Mouse (Mus musculus): ENCODE results near the gene Slc6a12. TPM values are rescaled to one million over a fixed set of nuclear protein-coding genes. Genes with fewer than 3 reads are reported as not detected.
A peak's percentile ranks its signal among the peaks of the same experiment; 100 is the strongest.

Slc6a12 gene
- total and polyA plus RNA-seq, 2 experiments, result 86.8 to 172 TPM

GRCm38 (mm10) chr6:121325740-121326139 is 17.1 kb upstream of the Slc6a12 start:
- no peak overlapping the region for H3K27ac ChIP-seq (replicated peaks; ENCODE audit: insufficient read depth, low read depth, low read length)
- H3K4me3 ChIP-seq (ENCODE audit: insufficient read depth, low read depth, low read length), result no peak overlapping the region
- 90% methylated on average over 9 of the region's 9 CpGs for WGBS
- H3K4me1 ChIP-seq (ENCODE audit: control insufficient read depth, insufficient read depth, low read length), result peaks cover 17% of the 10 kb centered on the region
- no peaks in the 10 kb centered on the region for H3K79me2 ChIP-seq (ENCODE audit: control insufficient read depth, insufficient read depth, low read length)
- H3K36me3 ChIP-seq (ENCODE audit: control insufficient read depth, insufficient read depth, low read length), result peaks cover 57% of the 10 kb centered on the region
- no peak for DNase-seq (ENCODE audit: extremely low read depth, low read depth, low spot score)
- no peak for TF ChIP-seq POLR2A (IDR thresholded peaks at IDR 0.05; ENCODE audit: extremely low read depth, insufficient read depth, low read length)
- TF ChIP-seq CTCF (IDR thresholded peaks at IDR 0.05; ENCODE audit: low read depth, low read length), result no peak
- no peak overlapping the region for H3K9ac ChIP-seq (ENCODE audit: low read depth, low read length)
- no peaks in the 10 kb centered on the region for H3K27me3 ChIP-seq (ENCODE audit: control insufficient read depth, insufficient read depth, low read length)

- TF ChIP-seq CTCF (IDR thresholded peaks at IDR 0.05; ENCODE audit: low read depth, low read length), result no peak
- no peak for TF ChIP-seq POLR2A (IDR thresholded peaks at IDR 0.05; ENCODE audit: extremely low read depth, insufficient read depth, low read length)
- peaks cover 54% of the 10 kb centered on the region for H3K36me3 ChIP-seq (ENCODE audit: control insufficient read depth, insufficient read depth, low read length)
- H3K4me1 ChIP-seq (ENCODE audit: control insufficient read depth, insufficient read depth, low read length), result peaks cover 17% of the 10 kb centered on the region
- no peak for DNase-seq (ENCODE audit: extremely low read depth, low read depth, low spot score)
- H3K79me2 ChIP-seq (ENCODE audit: control insufficient read depth, insufficient read depth, low read length), result no peaks in the 10 kb centered on the region
- no peaks in the 10 kb centered on the region for H3K27me3 ChIP-seq (ENCODE audit: control insufficient read depth, insufficient read depth, low read length)
- H3K9ac ChIP-seq (ENCODE audit: low read depth, low read length), result no peak overlapping the region
- H3K27ac ChIP-seq (replicated peaks; ENCODE audit: insufficient read depth, low read depth, low read length), result no peak overlapping the region
- H3K4me3 ChIP-seq (ENCODE audit: insufficient read depth, low read depth, low read length), result no peak overlapping the region
- 60% methylated on average over 10 of the region's 10 CpGs for WGBS
Observed at GRCm38 (mm10) chr6:121326486-121327069, 16.3 kb upstream of the Slc6a12 start.

- WGBS, result 63% methylated on average over 9 of the region's 9 CpGs
- peaks cover 17% of the 10 kb centered on the region for H3K4me1 ChIP-seq (ENCODE audit: control insufficient read depth, insufficient read depth, low read length)
- no peak for TF ChIP-seq CTCF (IDR thresholded peaks at IDR 0.05; ENCODE audit: low read depth, low read length)
- TF ChIP-seq POLR2A (IDR thresholded peaks at IDR 0.05; ENCODE audit: extremely low read depth, insufficient read depth, low read length), result no peak
- H3K79me2 ChIP-seq (ENCODE audit: control insufficient read depth, insufficient read depth, low read length), result no peaks in the 10 kb centered on the region
- no peak overlapping the region for H3K27ac ChIP-seq (replicated peaks; ENCODE audit: insufficient read depth, low read depth, low read length)
- no peaks in the 10 kb centered on the region for H3K27me3 ChIP-seq (ENCODE audit: control insufficient read depth, insufficient read depth, low read length)
- no peak overlapping the region for H3K4me3 ChIP-seq (ENCODE audit: insufficient read depth, low read depth, low read length)
- no peak overlapping the region for H3K9ac ChIP-seq (ENCODE audit: low read depth, low read length)
- peaks cover 49% of the 10 kb centered on the region for H3K36me3 ChIP-seq (ENCODE audit: control insufficient read depth, insufficient read depth, low read length)
- no peak for DNase-seq (ENCODE audit: extremely low read depth, low read depth, low spot score)
Observed at GRCm38 (mm10) chr6:121328417-121328884, 14.4 kb upstream of the Slc6a12 start.

- peak; percentile 92 for DNase-seq (ENCODE audit: extremely low read depth, low read depth, low spot score)
- Histone ChIP-seq H3K4me1 (ENCODE audit: control insufficient read depth, insufficient read depth, low read length) (peaks cover 17% of the 10 kb centered on the region), H3K4me3 (ENCODE audit: insufficient read depth, low read depth, low read length) (no peak overlapping the region), H3K36me3 (ENCODE audit: control insufficient read depth, insufficient read depth, low read length) (peaks cover 46% of the 10 kb centered on the region), H3K27me3 (ENCODE audit: control insufficient read depth, insufficient read depth, low read length) (no peaks in the 10 kb centered on the region), H3K79me2 (ENCODE audit: control insufficient read depth, insufficient read depth, low read length) (no peaks in the 10 kb centered on the region), H3K9ac (ENCODE audit: low read depth, low read length) (no peak overlapping the region), H3K27ac (replicated peaks; ENCODE audit: insufficient read depth, low read depth, low read length) (peak overlapping the region; percentile 28)
- TF ChIP-seq POLR2A (IDR thresholded peaks at IDR 0.05; ENCODE audit: extremely low read depth, insufficient read depth, low read length) (no peak), CTCF (IDR thresholded peaks at IDR 0.05; ENCODE audit: low read depth, low read length) (peak; percentile 49)
- 8% methylated on average over 10 of the region's 10 CpGs for WGBS
Observed at GRCm38 (mm10) chr6:121329848-121330508, 12.9 kb upstream of the Slc6a12 start.

- 44% methylated on average over 9 of the region's 9 CpGs for WGBS
- Histone ChIP-seq H3K4me1 (ENCODE audit: control insufficient read depth, insufficient read depth, low read length) (peaks cover 15% of the 10 kb centered on the region), H3K27ac (replicated peaks; ENCODE audit: insufficient read depth, low read depth, low read length) (peak overlapping the region; percentile 26), H3K79me2 (ENCODE audit: control insufficient read depth, insufficient read depth, low read length) (no peaks in the 10 kb centered on the region), H3K27me3 (ENCODE audit: control insufficient read depth, insufficient read depth, low read length) (no peaks in the 10 kb centered on the region), H3K9ac (ENCODE audit: low read depth, low read length) (no peak overlapping the region; the same call in 1 of the 2 replicates), H3K36me3 (ENCODE audit: control insufficient read depth, insufficient read depth, low read length) (peaks cover 40% of the 10 kb centered on the region), H3K4me3 (ENCODE audit: insufficient read depth, low read depth, low read length) (no peak overlapping the region)
- DNase-seq (ENCODE audit: extremely low read depth, low read depth, low spot score), result peak; percentile 42
- TF ChIP-seq CTCF (IDR thresholded peaks at IDR 0.05; ENCODE audit: low read depth, low read length) (no peak), POLR2A (IDR thresholded peaks at IDR 0.05; ENCODE audit: extremely low read depth, insufficient read depth, low read length) (no peak)
Observed at GRCm38 (mm10) chr6:121335841-121336240, 7.0 kb upstream of the Slc6a12 start.

- no peak overlapping the region for H3K4me3 ChIP-seq (ENCODE audit: insufficient read depth, low read depth, low read length)
- peak; percentile 95 for DNase-seq (ENCODE audit: extremely low read depth, low read depth, low spot score)
- 6% methylated on average over 8 of the region's 8 CpGs for WGBS
- H3K4me1 ChIP-seq (ENCODE audit: control insufficient read depth, insufficient read depth, low read length), result peaks cover 15% of the 10 kb centered on the region
- H3K27ac ChIP-seq (replicated peaks; ENCODE audit: insufficient read depth, low read depth, low read length), result peak overlapping the region; percentile 26
- no peaks in the 10 kb centered on the region for H3K79me2 ChIP-seq (ENCODE audit: control insufficient read depth, insufficient read depth, low read length)
- H3K36me3 ChIP-seq (ENCODE audit: control insufficient read depth, insufficient read depth, low read length), result peaks cover 36% of the 10 kb centered on the region
- H3K9ac ChIP-seq (ENCODE audit: low read depth, low read length), result no peak overlapping the region
- no peaks in the 10 kb centered on the region for H3K27me3 ChIP-seq (ENCODE audit: control insufficient read depth, insufficient read depth, low read length)
- TF ChIP-seq CTCF (IDR thresholded peaks at IDR 0.05; ENCODE audit: low read depth, low read length) (no peak), POLR2A (IDR thresholded peaks at IDR 0.05; ENCODE audit: extremely low read depth, insufficient read depth, low read length) (no peak)
Observed at GRCm38 (mm10) chr6:121336558-121336957, 6.3 kb upstream of the Slc6a12 start.
